Mouse (Mus musculus) lung, postnatal 0 days (tissue): ENCODE results near the gene Aacs.

Experiments
- CTCF ChIP-seq: IDR thresholded peaks from 2 replicates; pipeline ENCODE4 v1.5.1; 2016; ENCODE audit warnings: antibody characterized with exemption, mild to moderate bottlenecking
- EP300 ChIP-seq: IDR thresholded peaks from 2 replicates; pipeline ENCODE4 v1.6.1; 2016; ENCODE audit warnings: antibody characterized with exemption, mild to moderate bottlenecking, control low read depth

GRCm38 (mm10) chr5:125448026-125448425 lies 27.6 kb upstream of the Aacs start:
- TF ChIP-seq CTCF = no peak
- TF ChIP-seq EP300 = no peak
